Mouse (Mus musculus): ENCODE results near the gene Fgfr2.

Fgfr2 gene

GRCm38 (mm10) chr7:130367222-130368035 is 2755.7 kb downstream of the Fgfr2 start:
- DNase-seq, result no peak

- no peak for DNase-seq
Observed at GRCm38 (mm10) chr7:130365711-130366110, 2757.4 kb downstream of the Fgfr2 start.

- DNase-seq, result no peak
Observed at GRCm38 (mm10) chr7:130340412-130341152, 2782.6 kb downstream of the Fgfr2 start.

GRCm38 (mm10) chr7:130337601-130338000 is 2785.5 kb downstream of the Fgfr2 start:
- no peak for DNase-seq

GRCm38 (mm10) chr7:130335440-130336051 is 2787.6 kb downstream of the Fgfr2 start:
- no peak for DNase-seq

- no peak for DNase-seq
Observed at GRCm38 (mm10) chr7:130332515-130333220, 2790.5 kb downstream of the Fgfr2 start.

- no peak for DNase-seq
Observed at GRCm38 (mm10) chr7:130327603-130328365, 2795.4 kb downstream of the Fgfr2 start.

GRCm38 (mm10) chr7:130325983-130326433 is 2797.1 kb downstream of the Fgfr2 start:
- peak; percentile 86 for DNase-seq

- DNase-seq, result no peak
Observed at GRCm38 (mm10) chr7:130324716-130325401, 2798.3 kb downstream of the Fgfr2 start.

- no peak for DNase-seq
Observed at GRCm38 (mm10) chr7:130323766-130324165, 2799.4 kb downstream of the Fgfr2 start.

- DNase-seq, result peak; percentile 59
Observed at GRCm38 (mm10) chr7:130319799-130320556, 2803.2 kb downstream of the Fgfr2 start.

- DNase-seq, result no peak
Observed at GRCm38 (mm10) chr7:130316294-130316693, 2806.9 kb downstream of the Fgfr2 start.

GRCm38 (mm10) chr7:130315221-130315620 is 2807.9 kb downstream of the Fgfr2 start:
- peak; percentile 25 for DNase-seq

GRCm38 (mm10) chr7:130314658-130315057 is 2808.5 kb downstream of the Fgfr2 start:
- DNase-seq, result no peak

- peak; percentile 35 for DNase-seq
Observed at GRCm38 (mm10) chr7:130311362-130311761, 2811.8 kb downstream of the Fgfr2 start.

- no peak for DNase-seq
Observed at GRCm38 (mm10) chr7:130309180-130309579, 2814.0 kb downstream of the Fgfr2 start.

GRCm38 (mm10) chr7:130307036-130307435 is 2816.1 kb downstream of the Fgfr2 start:
- DNase-seq, result no peak

- DNase-seq, result no peak
Observed at GRCm38 (mm10) chr7:130304642-130305041, 2818.5 kb downstream of the Fgfr2 start.

GRCm38 (mm10) chr7:130303464-130303863 is 2819.7 kb downstream of the Fgfr2 start:
- no peak for DNase-seq

- DNase-seq, result no peak
Observed at GRCm38 (mm10) chr7:130300606-130301005, 2822.5 kb downstream of the Fgfr2 start.
